Comparison of ENCODE assay signal across 14 mouse cellular contexts in genomic region chr3:51118706-51119105, GRCm38 (mm10).
DNase-seq lines count a peak whose midpoint lies in the region; ATAC-seq and TF ChIP-seq lines count a peak whose summit lies in the region.
"Had no signal": no experiment of that assay in that cellular context is flagged by ENCODE, and none has a peak within 500 bp of the region (broad histone marks: within the 10 kb centered on the region; RNA-seq: fewer than 3 reads in every experiment).

No protein-coding gene starts in this region.

- no peaks in the 10 kb centered on the region for H3K9me3 ChIP-seq in heart, embryonic 11.5 days (replicated peaks; ENCODE audit: control insufficient read depth, low read length)
- no peaks in the 10 kb centered on the region for H3K9me3 ChIP-seq in stomach, embryonic 16.5 days (replicated peaks; ENCODE audit: control insufficient read depth, low read length)
- H3K9me3 ChIP-seq in stomach, postnatal 0 days (ENCODE audit: control insufficient read depth, low read length), result no peaks in the 10 kb centered on the region
- H3K9me3 ChIP-seq in forebrain, embryonic 11.5 days (ENCODE audit: control insufficient read depth, low read length), result no peaks in the 10 kb centered on the region
- H3K9me3 ChIP-seq: forebrain, embryonic 13.5 days; heart, embryonic 13.5 days had no signal

- H3K4me2 ChIP-seq in heart, embryonic 11.5 days, result no peak overlapping the region
- no peak overlapping the region for H3K4me2 ChIP-seq in stomach, embryonic 16.5 days (ENCODE audit: low read depth, low read length)
- H3K4me2 ChIP-seq in stomach, postnatal 0 days (replicated peaks; ENCODE audit: low read depth), result no peak overlapping the region
- H3K4me2 ChIP-seq in forebrain, embryonic 11.5 days (ENCODE audit: low read depth, low read length, severe bottlenecking), result no peak overlapping the region
- H3K4me2 ChIP-seq: forebrain, embryonic 13.5 days; heart, embryonic 13.5 days had no signal

- no peak for TF ChIP-seq EP300 in stomach, postnatal 0 days (optimal IDR thresholded peaks at IDR 0.05)

- no peak overlapping the region for H3K27ac ChIP-seq in heart, embryonic 11.5 days (ENCODE audit: low read depth, low read length)
- no peak overlapping the region for H3K27ac ChIP-seq in stomach, embryonic 16.5 days (ENCODE audit: low read length)
- no peak overlapping the region for H3K27ac ChIP-seq in stomach, postnatal 0 days (replicated peaks)
- H3K27ac ChIP-seq in forebrain, embryonic 11.5 days (ENCODE audit: low read depth, low read length), result no peak overlapping the region
- H3K27ac ChIP-seq: forebrain, embryonic 13.5 days; heart, embryonic 13.5 days; kidney, postnatal 0 days; liver, embryonic 14.5 days had no signal

- no peak overlapping the region for H3K4me3 ChIP-seq in heart, embryonic 11.5 days (ENCODE audit: low read depth, low read length)
- H3K4me3 ChIP-seq in stomach, embryonic 16.5 days (replicated peaks; ENCODE audit: low read length), result no peak overlapping the region
- H3K4me3 ChIP-seq in stomach, postnatal 0 days (ENCODE audit: low read depth, low read length), result no peak overlapping the region
- H3K4me3 ChIP-seq in forebrain, embryonic 11.5 days (ENCODE audit: low read depth, low read length), result no peak overlapping the region
- H3K4me3 ChIP-seq: forebrain, embryonic 13.5 days; heart, embryonic 13.5 days had no signal

- peak; percentile 12 for DNase-seq in heart, postnatal 4 days
- DNase-seq in stomach, postnatal 0 days (ENCODE audit: low spot score), result no peak
- peak; percentile 41 for DNase-seq in lung, postnatal 10 days
- no peak for DNase-seq in frontal cortex, postnatal 36 days (ENCODE audit: low spot score in 2 of 2)
- no peak for DNase-seq in forebrain, embryonic 11.5 days (ENCODE audit: low spot score)
- DNase-seq: right cerebral cortex, adult 18-20 months had no signal

- H3K27me3 ChIP-seq in heart, embryonic 11.5 days (ENCODE audit: control insufficient read depth, insufficient read depth, low read length), result no peaks in the 10 kb centered on the region
- no peaks in the 10 kb centered on the region for H3K27me3 ChIP-seq in stomach, embryonic 16.5 days (ENCODE audit: control insufficient read depth, insufficient read depth, low read length)
- no peaks in the 10 kb centered on the region for H3K27me3 ChIP-seq in stomach, postnatal 0 days (ENCODE audit: control insufficient read depth, insufficient read depth, low read length)
- no peaks in the 10 kb centered on the region for H3K27me3 ChIP-seq in forebrain, embryonic 11.5 days (ENCODE audit: control insufficient read depth, insufficient read depth, low read length)
- H3K27me3 ChIP-seq: forebrain, embryonic 13.5 days; heart, embryonic 13.5 days; Patski had no signal

- no peaks in the 10 kb centered on the region for H3K4me1 ChIP-seq in heart, embryonic 11.5 days (ENCODE audit: control insufficient read depth, insufficient read depth, low read length)
- no peaks in the 10 kb centered on the region for H3K4me1 ChIP-seq in stomach, embryonic 16.5 days (ENCODE audit: control insufficient read depth, insufficient read depth, low read length)
- no peaks in the 10 kb centered on the region for H3K4me1 ChIP-seq in stomach, postnatal 0 days (replicated peaks; ENCODE audit: control insufficient read depth, insufficient read depth)
- no peaks in the 10 kb centered on the region for H3K4me1 ChIP-seq in forebrain, embryonic 11.5 days (replicated peaks; ENCODE audit: control insufficient read depth, insufficient read depth, low read length)
- H3K4me1 ChIP-seq: heart, embryonic 13.5 days had no signal

- WGBS in heart, embryonic 11.5 days (ENCODE audit: insufficient replicate concordance), result 61% methylated on average over 7 of the region's 7 CpGs
- 76% methylated on average over 7 of the region's 7 CpGs for WGBS in stomach, embryonic 16.5 days
- WGBS in stomach, postnatal 0 days, result 75% methylated on average over 7 of the region's 7 CpGs
- 88% methylated on average over 7 of the region's 7 CpGs for whole genome bisulfite sequencing in forebrain, embryonic 11.5 days

- H3K36me3 ChIP-seq in heart, embryonic 11.5 days (ENCODE audit: control insufficient read depth, insufficient read depth, low read length), result no peaks in the 10 kb centered on the region
- no peaks in the 10 kb centered on the region for H3K36me3 ChIP-seq in stomach, embryonic 16.5 days (ENCODE audit: control insufficient read depth, insufficient read depth, low read length)
- H3K36me3 ChIP-seq in stomach, postnatal 0 days (ENCODE audit: control insufficient read depth, insufficient read depth, low read length), result no peaks in the 10 kb centered on the region
- no peaks in the 10 kb centered on the region for H3K36me3 ChIP-seq in forebrain, embryonic 11.5 days (ENCODE audit: control insufficient read depth, insufficient read depth, low read length)
- H3K36me3 ChIP-seq: heart, embryonic 13.5 days had no signal

- ATAC-seq in heart, embryonic 11.5 days (replicated peaks; ENCODE audit: insufficient number of reproducible peaks, low FRiP score, low TSS enrichment), result no peak
- ATAC-seq in stomach, embryonic 16.5 days (ENCODE audit: insufficient read depth, low FRiP score), result 0 out of 2 replicates have a peak, but pooled peaks have one; percentile 37
- no peak for ATAC-seq in stomach, postnatal 0 days (ENCODE audit: low FRiP score, low TSS enrichment)
- peak; percentile 37 for ATAC-seq in activated CD4-positive, CD25-positive, alpha-beta regulatory T cell, adult 4 months
- no peak for ATAC-seq in forebrain, embryonic 11.5 days (replicated peaks; ENCODE audit: low FRiP score)
- ATAC-seq: forebrain, embryonic 13.5 days; Patski had no signal

- no peak overlapping the region for H3K9ac ChIP-seq in heart, embryonic 11.5 days (ENCODE audit: low read depth, low read length)
- no peak overlapping the region for H3K9ac ChIP-seq in stomach, embryonic 16.5 days (ENCODE audit: low read length)
- H3K9ac ChIP-seq in stomach, postnatal 0 days (ENCODE audit: low read length), result no peak overlapping the region
- no peak overlapping the region for H3K9ac ChIP-seq in forebrain, embryonic 11.5 days (ENCODE audit: low read length)
- H3K9ac ChIP-seq: forebrain, embryonic 13.5 days; heart, embryonic 13.5 days; liver, embryonic 14.5 days had no signal

- no peak for TF ChIP-seq CTCF in stomach, postnatal 0 days (IDR thresholded peaks at IDR 0.05; ENCODE audit: low read depth)

Comparison
In these comparisons a context has a peak if more than half of its experiments do, and no peak if none do; other contexts are left out.
1. ATAC-seq: peak in stomach, embryonic 16.5 days (single experiment) and activated CD4-positive, CD25-positive, alpha-beta regulatory T cell, adult 4 months (single experiment); none in heart, embryonic 11.5 days (single experiment), stomach, postnatal 0 days (single experiment) and forebrain, embryonic 11.5 days (single experiment).
2. DNase-seq: peak in heart, postnatal 4 days (single experiment) and lung, postnatal 10 days (single experiment); none in stomach, postnatal 0 days (single experiment), frontal cortex, postnatal 36 days (0 of 2) and forebrain, embryonic 11.5 days (single experiment).